Mouse (Mus musculus): Measurements from ENCODE around the gene Efcab12. TPM values are rescaled to one million over a fixed set of nuclear protein-coding genes. Genes with fewer than 3 reads are reported as not detected.
A peak's percentile ranks its signal among the peaks of the same experiment; 100 is the strongest.

Gene Efcab12
- total and polyA plus RNA-seq, 3 experiments = 0.04 to 0.54 (median 0.12) TPM

DNA sequence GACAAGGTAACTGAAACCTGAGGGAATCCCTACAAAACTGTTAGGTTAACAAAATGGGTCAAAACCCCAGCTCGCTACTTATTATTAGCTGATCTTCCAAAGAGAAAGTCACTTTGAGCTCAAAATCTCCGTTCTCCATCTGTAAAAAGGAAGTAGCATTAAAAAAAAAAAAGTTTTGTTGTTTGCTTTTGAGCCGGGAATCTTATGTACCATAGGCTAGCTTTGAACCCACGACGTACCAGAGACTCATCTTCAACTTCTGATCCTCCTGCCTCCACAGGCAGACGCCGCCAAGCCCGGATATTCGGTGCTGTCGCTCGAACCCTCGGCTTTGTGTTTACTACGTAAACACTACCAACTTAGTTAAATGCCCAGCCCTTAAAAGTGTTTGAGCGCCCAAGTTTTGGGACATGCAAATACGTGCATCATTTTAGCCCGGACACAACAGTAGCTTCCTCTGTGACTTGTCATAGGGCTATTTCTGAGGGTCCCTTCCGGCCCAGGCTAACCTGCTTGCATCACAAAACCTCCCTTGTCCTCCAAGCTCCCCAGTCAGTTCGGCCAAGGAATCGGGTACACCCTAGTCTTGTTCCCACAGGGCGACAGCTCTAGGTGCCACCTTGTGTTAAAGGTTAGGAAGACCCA, 14.4 kb upstream of the Efcab12 start:
- H3K9me3 ChIP-seq (replicated peaks; ENCODE audit: low read length) = no peaks in the 10 kb centered on the region
- H3K4me3 ChIP-seq (replicated peaks in 1 of 3; ENCODE audit: low read depth in 2 of 3, low read length in 2 of 3, poor library complexity in 1 of 3) = peak overlapping the region; percentile 63 to 74 (median 71)
- no peaks in the 10 kb centered on the region for H3K27me3 ChIP-seq (replicated peaks)
- peak overlapping the region; percentile 70 for H3K4me2 ChIP-seq (ENCODE audit: insufficient read depth, low read depth, poor library complexity, severe bottlenecking)
- TF ChIP-seq MAFK (IDR thresholded peaks at IDR 0.05; ENCODE audit: insufficient replicate concordance, low read length) = no peak
- TF ChIP-seq MAZ (IDR thresholded peaks at IDR 0.05; ENCODE audit: low read depth, low read length) = no peak
- TF ChIP-seq ZMIZ1 (IDR thresholded peaks at IDR 0.05; ENCODE audit: low read depth, low read length) = no peak
- no peak for TF ChIP-seq IRF4 (IDR thresholded peaks at IDR 0.05; ENCODE audit: low read depth, low read length)
- TF ChIP-seq HCFC1 (IDR thresholded peaks at IDR 0.05; ENCODE audit: low read depth, low read length) = no peak
- TF ChIP-seq JUN (IDR thresholded peaks at IDR 0.05; ENCODE audit: insufficient read depth, low read depth, low read length) = no peak
- no peak for TF ChIP-seq ZC3H11A (IDR thresholded peaks at IDR 0.05; ENCODE audit: low read depth, low read length)
- no peak; the same call in 1 of the 2 replicates for TF ChIP-seq TBP (conservative IDR thresholded peaks at IDR 0.05; ENCODE audit: low read depth, low read length)
- TF ChIP-seq SMC3 (IDR thresholded peaks at IDR 0.05; ENCODE audit: low read depth, low read length) = no peak
- no peak for TF ChIP-seq CHD1 (IDR thresholded peaks at IDR 0.05; ENCODE audit: low read depth, low read length)
- no peak for TF ChIP-seq JUND (conservative IDR thresholded peaks at IDR 0.05; ENCODE audit: low read depth, low read length)
- no peak for TF ChIP-seq POLR2A (IDR thresholded peaks at IDR 0.05; ENCODE audit: low read depth, low read length)
- TF ChIP-seq UBTF (IDR thresholded peaks at IDR 0.05; ENCODE audit: low read depth, low read length) = no peak
- H3K4me1 ChIP-seq (ENCODE audit: control insufficient read depth in 1 of 2, insufficient read depth in 2 of 2) = peaks cover 2 to 43% of the 10 kb centered on the region in 2 experiments; a peak in 2 of 4 replicates
- dilution Hi-C loops (cut with MboI; ENCODE audit: extremely low pct_ligation_motif_present, extremely low pct_unique_long_range_greater_than_20kb, low sequenced_read_pairs) (no loop called here), in situ Hi-C loops (cut with MboI; ENCODE audit: low pct_ligation_motif_present, low pct_unique_long_range_greater_than_20kb, low sequenced_read_pairs) (loop anchor here (5.0 kb wide), 1 partner anchor 45 kb away; no protein-coding TSS in a partner anchor)
- peaks cover 0 to 7% of the 10 kb centered on the region in 2 experiments for H3K36me3 ChIP-seq (replicated peaks in 1 of 2; ENCODE audit: control insufficient read depth in 1 of 2, insufficient read depth in 1 of 2, low read length in 1 of 2)
- peak overlapping the region; percentile 85 for H3K27ac ChIP-seq (ENCODE audit: insufficient read depth, low read depth)
- peaks cover 13% of the 10 kb centered on the region for H3K79me2 ChIP-seq (replicated peaks; ENCODE audit: control insufficient read depth, extremely low read depth, insufficient read depth, poor library complexity, severe bottlenecking)
- DNase-seq (ENCODE audit: extremely low read depth) = peak; percentile 67
- H3K9ac ChIP-seq (ENCODE audit: insufficient read depth, low read depth) = peak overlapping the region; percentile 55

DNA sequence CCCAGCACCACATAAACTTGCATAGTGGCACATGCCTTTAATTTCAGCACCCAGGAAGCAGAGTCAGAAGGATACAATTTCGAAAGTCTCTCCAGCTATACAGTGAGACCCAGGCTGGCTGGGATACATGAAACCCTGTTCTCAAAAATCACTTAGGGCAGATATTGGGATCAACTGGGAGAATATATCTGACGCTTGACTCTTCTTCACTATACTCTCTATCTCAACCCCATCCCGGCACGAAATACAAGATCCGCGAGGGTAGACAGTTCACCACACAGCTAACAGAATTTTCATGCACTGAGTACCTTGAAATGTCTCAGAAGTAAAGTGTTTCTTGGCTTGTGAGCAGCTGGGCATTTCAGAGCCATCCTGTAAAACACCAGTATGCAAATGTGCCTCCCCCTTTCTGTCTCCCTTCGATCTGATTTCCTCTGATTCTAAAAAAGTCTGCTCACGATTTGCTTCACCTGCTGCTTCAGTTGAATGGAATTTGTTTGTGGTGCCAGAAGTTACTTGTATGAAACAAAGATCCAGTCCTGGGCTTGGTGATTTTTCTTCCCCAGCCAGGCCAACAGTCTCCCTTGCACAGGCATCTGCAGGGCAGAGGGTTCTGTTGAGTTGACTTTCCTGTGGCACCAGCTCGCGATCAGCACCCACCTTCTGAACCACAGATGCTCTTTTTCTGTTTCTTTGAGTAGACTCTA, 10.5 kb upstream of the Efcab12 start:
- H3K9ac ChIP-seq (ENCODE audit: insufficient read depth, low read depth) = peak overlapping the region; percentile 61
- DNase-seq (ENCODE audit: extremely low read depth) = peak; percentile 46
- H3K9me3 ChIP-seq (replicated peaks; ENCODE audit: low read length) = no peaks in the 10 kb centered on the region
- dilution Hi-C loops (cut with MboI; ENCODE audit: extremely low pct_ligation_motif_present, extremely low pct_unique_long_range_greater_than_20kb, low sequenced_read_pairs) (no loop called here), in situ Hi-C loops (cut with MboI; ENCODE audit: low pct_ligation_motif_present, low pct_unique_long_range_greater_than_20kb, low sequenced_read_pairs) (loop anchor here (5.0 to 10.0 kb wide), 2 partner anchors 159 to 286 kb away; no protein-coding TSS in a partner anchor)
- peak overlapping the region; percentile 29 to 31 (median 30) for H3K4me3 ChIP-seq (replicated peaks in 1 of 3; ENCODE audit: low read depth in 2 of 3, low read length in 2 of 3, poor library complexity in 1 of 3)
- H3K27ac ChIP-seq (ENCODE audit: insufficient read depth, low read depth) = peak overlapping the region; percentile 85
- H3K36me3 ChIP-seq (replicated peaks in 1 of 2; ENCODE audit: control insufficient read depth in 1 of 2, insufficient read depth in 1 of 2, low read length in 1 of 2) = peaks cover 15 to 31% of the 10 kb centered on the region in 2 experiments
- peak overlapping the region; percentile 98 for H3K4me2 ChIP-seq (ENCODE audit: insufficient read depth, low read depth, poor library complexity, severe bottlenecking)
- no peaks in the 10 kb centered on the region for H3K27me3 ChIP-seq (replicated peaks)
- H3K4me1 ChIP-seq (ENCODE audit: control insufficient read depth in 1 of 2, insufficient read depth in 2 of 2) = peaks cover 2 to 47% of the 10 kb centered on the region in 2 experiments; a peak in 2 of 4 replicates
- H3K79me2 ChIP-seq (replicated peaks; ENCODE audit: control insufficient read depth, extremely low read depth, insufficient read depth, poor library complexity, severe bottlenecking) = peaks cover 13% of the 10 kb centered on the region
- no peak; the same call in 1 of the 2 replicates for TF ChIP-seq MAFK (IDR thresholded peaks at IDR 0.05; ENCODE audit: insufficient replicate concordance, low read length)
- TF ChIP-seq UBTF (IDR thresholded peaks at IDR 0.05; ENCODE audit: low read depth, low read length) = peak; percentile 57; the same call in 1 of the 2 replicates
- no peak for TF ChIP-seq USF2 (conservative IDR thresholded peaks at IDR 0.05; ENCODE audit: low read depth, low read length)
- TF ChIP-seq MYC (IDR thresholded peaks at IDR 0.05; ENCODE audit: low read depth, low read length) = 0 out of 2 replicates have a peak, but pooled peaks have one; percentile 18
- no peak for TF ChIP-seq E2F4 (IDR thresholded peaks at IDR 0.05; ENCODE audit: insufficient replicate concordance, low read depth, low read length)
- no peak for TF ChIP-seq SMC3 (IDR thresholded peaks at IDR 0.05; ENCODE audit: low read depth, low read length)
- TF ChIP-seq ELF1 (IDR thresholded peaks at IDR 0.05; ENCODE audit: low read depth, low read length) = 0 out of 2 replicates have a peak, but pooled peaks have one; percentile 30
- no peak for TF ChIP-seq KAT2A (IDR thresholded peaks at IDR 0.05; ENCODE audit: insufficient replicate concordance, low read length)
- TF ChIP-seq MXI1 (IDR thresholded peaks at IDR 0.05; ENCODE audit: low read depth, low read length) = peak; percentile 78; the same call in 1 of the 2 replicates
- TF ChIP-seq NELFE (IDR thresholded peaks at IDR 0.05; ENCODE audit: low read depth, low read length) = peak; percentile 47; the same call in 1 of the 2 replicates
- TF ChIP-seq IRF4 (IDR thresholded peaks at IDR 0.05; ENCODE audit: low read depth, low read length) = peak; percentile 61
- TF ChIP-seq POLR2A (IDR thresholded peaks at IDR 0.05; ENCODE audit: low read depth, low read length) = no peak
- TF ChIP-seq JUN (IDR thresholded peaks at IDR 0.05; ENCODE audit: insufficient read depth, low read depth, low read length) = no peak
- 0 out of 2 replicates have a peak, but pooled peaks have one; percentile 57 for TF ChIP-seq ZNF384 (IDR thresholded peaks at IDR 0.05; ENCODE audit: low read depth, low read length)
- peak; percentile 50; the same call in 1 of the 2 replicates for TF ChIP-seq RCOR1 (conservative IDR thresholded peaks at IDR 0.05; ENCODE audit: low read depth, low read length)
- TF ChIP-seq TCF12 (IDR thresholded peaks at IDR 0.05; ENCODE audit: low read depth, low read length) = peak; percentile 45; the same call in 1 of the 2 replicates
- TF ChIP-seq USF1 (IDR thresholded peaks at IDR 0.05; ENCODE audit: low read depth, low read length) = no peak
- TF ChIP-seq PAX5 (IDR thresholded peaks at IDR 0.05; ENCODE audit: low read length) = no peak
- 0 out of 2 replicates have a peak, but pooled peaks have one; percentile 34 for TF ChIP-seq TBP (conservative IDR thresholded peaks at IDR 0.05; ENCODE audit: low read depth, low read length)
- peak; percentile 86 for TF ChIP-seq SIN3A (IDR thresholded peaks at IDR 0.05; ENCODE audit: low read length)
- no peak for TF ChIP-seq HCFC1 (IDR thresholded peaks at IDR 0.05; ENCODE audit: low read depth, low read length)
- no peak for TF ChIP-seq ZKSCAN1 (IDR thresholded peaks at IDR 0.05; ENCODE audit: borderline replicate concordance, low read depth, low read length)

All from CH12.LX (cell line).